Mouse (Mus musculus) ES-Bruce4 (cell line): ENCODE data around the gene Clasp1. TPM values are rescaled to one million over a fixed set of nuclear protein-coding genes. Genes with fewer than 3 reads are reported as not detected.
"Not testable (repeated sequence)": the region's sequence is repeated elsewhere in the genome, so short reads cannot be mapped to it uniquely, and the experiment has no call there.

ENCODE experiments used
- H3K27ac ChIP-seq: 2 replicates; pipeline ENCODE4 v1.5.1; 2012; ENCODE audit warnings: low read length, inconsistent platforms; ENCODE audit not compliant: insufficient read depth
- H3K27me3 ChIP-seq: 2 replicates; pipeline ENCODE4 v1.6.1; 2012; ENCODE audit warnings: mild to moderate bottlenecking, low read length, inconsistent platforms; ENCODE audit not compliant: control insufficient read depth, poor library complexity, insufficient read depth, severe bottlenecking
- H3K36me3 ChIP-seq: 2 replicates; pipeline ENCODE4 v1.6.1; 2012; ENCODE audit warnings: inconsistent platforms, mild to moderate bottlenecking, low read length, moderate library complexity; ENCODE audit not compliant: control insufficient read depth, poor library complexity, insufficient read depth, severe bottlenecking
- H3K4me1 ChIP-seq: one replicate; pipeline ENCODE4 v1.8.1; 2011; ENCODE audit warnings: low read length; ENCODE audit not compliant: control insufficient read depth, insufficient read depth
- H3K4me3 ChIP-seq: 2 replicates; pipeline ENCODE4 v1.5.1; 2011; ENCODE audit warnings: low read depth, mild to moderate bottlenecking, low read length
- H3K9ac ChIP-seq: 2 replicates; pipeline ENCODE4 v1.6.1; 2012; ENCODE audit warnings: low read depth, mild to moderate bottlenecking, inconsistent platforms; ENCODE audit not compliant: poor library complexity, severe bottlenecking
- H3K9me3 ChIP-seq: replicated peaks from 2 replicates; pipeline ENCODE4 v1.6.1; 2012; ENCODE audit warnings: mild to moderate bottlenecking, low read length, inconsistent platforms; ENCODE audit not compliant: control insufficient read depth, poor library complexity, insufficient read depth, severe bottlenecking
- CTCF ChIP-seq: IDR thresholded peaks from one replicate; pipeline ENCODE4 v1.8.1; 2011; ENCODE audit warnings: low read depth, low read length
- EP300 ChIP-seq: IDR thresholded peaks from 2 replicates; pipeline ENCODE4 v1.6.1; 2011; ENCODE audit warnings: low read depth, low read length; ENCODE audit not compliant: insufficient read depth
- POLR2A ChIP-seq: IDR thresholded peaks from one replicate; pipeline ENCODE4 v1.8.1; 2011; ENCODE audit warnings: low read length; ENCODE audit not compliant: insufficient read depth
- polyA plus RNA-seq: library from polyadenylated mRNA; stranded (reverse); fragments of >200 nt; gene quantifications from 2 replicates; pipeline ENCODE4 v1.2.4, GENCODE M21; 2011; ENCODE audit warnings: low read depth; ENCODE audit not compliant: missing spikeins, insufficient read depth, insufficient read length

Clasp1 gene
- polyA plus RNA-seq, 1 experiment, result 81.0 TPM

GRCm38 (mm10) chr1:118592933-118593332 lies 204.1 kb downstream of the Clasp1 start:
- Histone ChIP-seq H3K9me3 (peaks cover 2% of the 10 kb centered on the region; the same call in 1 of the 2 replicates), H3K36me3 (peaks cover 5% of the 10 kb centered on the region; the same call in 1 of the 2 replicates), H3K4me3 (no peak overlapping the region), H3K27ac (no peak overlapping the region), H3K4me1 (peaks cover 1% of the 10 kb centered on the region), H3K9ac (no peak overlapping the region), H3K27me3 (no peaks in the 10 kb centered on the region)
- TF ChIP-seq EP300 (no peak), POLR2A (no peak), CTCF (no peak)

- H3K4me1 ChIP-seq, result peaks cover 1% of the 10 kb centered on the region
- H3K27me3 ChIP-seq, result no peaks in the 10 kb centered on the region
- no peak overlapping the region for H3K4me3 ChIP-seq
- TF ChIP-seq POLR2A (no peak), CTCF (no peak), EP300 (no peak)
- H3K27ac ChIP-seq, result no peak overlapping the region
- H3K9me3 ChIP-seq, result no peaks in the 10 kb centered on the region
- no peak overlapping the region for H3K9ac ChIP-seq
- H3K36me3 ChIP-seq, result peaks cover 5% of the 10 kb centered on the region; the same call in 1 of the 2 replicates
Measured at GRCm38 (mm10) chr1:118595395-118595794, 206.5 kb downstream of the Clasp1 start.

- Histone ChIP-seq H3K36me3 (peaks cover 2% of the 10 kb centered on the region), H3K9ac (no peak overlapping the region), H3K27ac (no peak overlapping the region), H3K4me1 (peaks cover 1% of the 10 kb centered on the region), H3K9me3 (no peaks in the 10 kb centered on the region), H3K4me3 (no peak overlapping the region), H3K27me3 (no peaks in the 10 kb centered on the region)
- TF ChIP-seq CTCF, result no peak
Measured at GRCm38 (mm10) chr1:118597475-118598213, 208.8 kb downstream of the Clasp1 start.

DNA sequence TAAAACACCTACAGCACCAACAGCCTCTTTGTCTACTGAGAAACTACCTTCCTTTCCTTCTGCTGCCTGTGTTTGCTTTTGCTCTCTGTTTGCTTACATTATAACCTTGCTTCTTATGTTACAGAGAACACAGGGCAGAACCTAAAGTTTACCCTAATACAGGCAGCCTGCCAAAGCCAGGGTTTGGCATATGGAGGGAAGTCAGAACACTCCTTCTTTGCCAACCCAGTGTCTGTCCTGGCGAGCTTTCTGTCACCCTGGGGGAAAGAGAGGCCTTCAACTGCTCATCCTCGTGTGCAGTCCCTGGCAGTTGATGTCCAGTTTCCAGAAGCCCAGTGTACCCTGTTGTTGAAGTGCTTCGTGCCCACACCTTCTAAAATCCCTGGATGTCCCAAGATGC lies 209.5 kb downstream of the Clasp1 start:
- Histone ChIP-seq H3K9me3 (no peaks in the 10 kb centered on the region), H3K4me1 (peaks cover 1% of the 10 kb centered on the region), H3K4me3 (no peak overlapping the region), H3K9ac (no peak overlapping the region), H3K27me3 (no peaks in the 10 kb centered on the region), H3K36me3 (peaks cover 1% of the 10 kb centered on the region), H3K27ac (no peak overlapping the region)
- TF ChIP-seq POLR2A (no peak), CTCF (no peak), EP300 (no peak)

- Histone ChIP-seq H3K36me3 (no peaks in the 10 kb centered on the region), H3K27ac (no peak overlapping the region), H3K27me3 (no peaks in the 10 kb centered on the region), H3K4me1 (no peaks in the 10 kb centered on the region), H3K9me3 (no peaks in the 10 kb centered on the region), H3K4me3 (no peak overlapping the region), H3K9ac (no peak overlapping the region)
- no peak for TF ChIP-seq CTCF
- no peak for TF ChIP-seq POLR2A
- TF ChIP-seq EP300, result no peak
Measured at GRCm38 (mm10) chr1:118613631-118614183, 224.8 kb downstream of the Clasp1 start.

DNA sequence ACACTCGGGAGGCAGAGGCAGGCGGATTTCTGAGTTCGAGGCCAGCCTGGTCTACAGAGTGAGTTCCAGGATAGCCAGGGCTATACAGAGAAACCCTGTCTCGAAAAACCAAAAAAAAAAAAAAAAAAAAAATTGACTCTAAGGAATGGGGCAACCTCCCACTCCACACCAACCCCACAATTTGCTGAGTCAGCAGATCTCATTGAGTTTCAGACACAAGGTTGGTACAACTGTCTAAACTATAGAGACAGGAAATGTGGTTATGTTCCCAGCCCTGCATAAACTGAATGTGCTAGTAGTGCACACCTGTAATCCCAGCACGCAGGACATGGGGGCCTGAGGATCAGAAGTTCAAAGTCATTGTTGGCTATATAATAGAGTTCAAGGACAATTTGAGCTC lies 232.2 kb downstream of the Clasp1 start:
- not testable (repeated sequence) for H3K27me3 ChIP-seq, H3K9me3 ChIP-seq, H3K9ac ChIP-seq, H3K36me3 ChIP-seq, H3K4me1 ChIP-seq, H3K27ac ChIP-seq, H3K4me3 ChIP-seq
